Mouse (Mus musculus) MEL (cell line): ENCODE measurements around the gene Eri2. TPM values are rescaled to one million over a fixed set of nuclear protein-coding genes. Genes with fewer than 3 reads are reported as not detected.

Experiments
- DNase-seq: peaks from one replicate; pipeline ENCODE4 v3.0.0; 2011; ENCODE audit warnings: low read depth, low spot score
- H3K27ac ChIP-seq: 2 replicates; pipeline ENCODE4 v1.5.1; 2012; ENCODE audit warnings: low read depth, mild to moderate bottlenecking, control low read depth, low read length, moderate library complexity; ENCODE audit not compliant: control insufficient read depth
- H3K27me3 ChIP-seq, 2 experiments: fragments of 150-350 bp in 1 of 2; sonication (generic) in 1 of 2; 2 replicates each; pipeline ENCODE4 v1.6.1; 2012; ENCODE audit warnings: low read length in 2 of 2, mild to moderate bottlenecking in 2 of 2, improper control_type of control experiment in 1 of 2, moderate library complexity in 1 of 2; ENCODE audit not compliant: insufficient read depth in 2 of 2, control insufficient read depth in 1 of 2
- H3K36me3 ChIP-seq, 2 experiments: 2 replicates each; pipeline ENCODE4 v1.6.1; 2012 to 2014; ENCODE audit warnings: low read length in 2 of 2, improper control_type of control experiment in 1 of 2, inconsistent platforms in 1 of 2, mild to moderate bottlenecking in 1 of 2; ENCODE audit not compliant: insufficient read depth in 2 of 2, control insufficient read depth in 1 of 2
- H3K4me1 ChIP-seq, 2 experiments: fragments of 150-350 bp in 1 of 2; sonication (generic) in 1 of 2; 2 replicates each; pipeline ENCODE4 v1.6.1; 2012; ENCODE audit warnings: low read length in 2 of 2, improper control_type of control experiment in 1 of 2, mild to moderate bottlenecking in 1 of 2; ENCODE audit not compliant: insufficient read depth in 2 of 2, control insufficient read depth in 1 of 2
- H3K4me3 ChIP-seq, 2 experiments: fragments of 150-350 bp in 1 of 2; sonication (generic) in 1 of 2; 2 replicates each; pipeline ENCODE4 v1.5.1; 2012; ENCODE audit warnings: low read depth in 2 of 2, low read length in 2 of 2, mild to moderate bottlenecking in 2 of 2, moderate library complexity in 2 of 2, control low read depth in 1 of 2, improper control_type of control experiment in 1 of 2; ENCODE audit not compliant: control insufficient read depth in 1 of 2, insufficient read depth in 1 of 2
- H3K79me2 ChIP-seq: 2 replicates; pipeline ENCODE4 v1.6.1; 2012; ENCODE audit warnings: mild to moderate bottlenecking, low read length, moderate library complexity; ENCODE audit not compliant: control insufficient read depth, poor library complexity, insufficient read depth
- H3K9ac ChIP-seq: 2 replicates; pipeline ENCODE4 v1.6.1; 2012; ENCODE audit warnings: low read depth, mild to moderate bottlenecking, control low read depth, low read length, moderate library complexity; ENCODE audit not compliant: control insufficient read depth, poor library complexity, severe bottlenecking
- H3K9me3 ChIP-seq: fragments of 150-350 bp; sonication (generic); replicated peaks from 2 replicates; pipeline ENCODE4 v1.6.1; 2012; ENCODE audit warnings: mild to moderate bottlenecking, low read length, improper control_type of control experiment, moderate library complexity; ENCODE audit not compliant: insufficient read depth
- CHD1 ChIP-seq: IDR thresholded peaks from 2 replicates; pipeline ENCODE4 v1.6.1; 2012; ENCODE audit warnings: low read depth, mild to moderate bottlenecking, inconsistent platforms, low read length, improper control_type of control experiment
- CHD2 ChIP-seq: IDR thresholded peaks from 2 replicates; pipeline ENCODE4 v1.6.1; 2011; ENCODE audit warnings: low read length, improper control_type of control experiment
- ELF1 ChIP-seq: IDR thresholded peaks from 2 replicates; pipeline ENCODE4 v1.6.1; 2014; ENCODE audit warnings: low read depth, mild to moderate bottlenecking, inconsistent platforms, low read length, improper control_type of control experiment, moderate library complexity
- EP300 ChIP-seq, 2 experiments: IDR thresholded peaks; 2 replicates each; pipeline ENCODE4 v1.6.1; 2011; ENCODE audit warnings: improper control_type of control experiment in 2 of 2, low read length in 2 of 2, low read depth in 1 of 2, mild to moderate bottlenecking in 1 of 2
- GABPA ChIP-seq: IDR thresholded peaks from 2 replicates; pipeline ENCODE4 v1.6.1; 2012; ENCODE audit warnings: low read depth, mild to moderate bottlenecking, inconsistent platforms, low read length, improper control_type of control experiment, moderate library complexity
- HCFC1 ChIP-seq: IDR thresholded peaks from 2 replicates; pipeline ENCODE4 v1.6.1; 2012; ENCODE audit warnings: low read depth, mild to moderate bottlenecking, inconsistent platforms, low read length, improper control_type of control experiment, moderate library complexity
- JUND ChIP-seq: IDR thresholded peaks from 2 replicates; pipeline ENCODE4 v1.6.1; 2011; ENCODE audit warnings: low read depth, mild to moderate bottlenecking, improper control_type of control experiment, low read length
- MYB ChIP-seq: IDR thresholded peaks from 2 replicates; pipeline ENCODE4 v1.6.1; 2011; ENCODE audit warnings: mild to moderate bottlenecking, low read depth, low read length, improper control_type of control experiment
- POLR2A ChIP-seq, 2 experiments: IDR thresholded peaks; 2 replicates each; pipeline ENCODE4 v1.6.1; 2011 to 2012; ENCODE audit warnings: low read length in 2 of 2, mild to moderate bottlenecking in 2 of 2, control low read depth in 1 of 2, improper control_type of control experiment in 1 of 2, low read depth in 1 of 2, moderate library complexity in 1 of 2; ENCODE audit not compliant: control insufficient read depth in 1 of 2, insufficient read depth in 1 of 2, poor library complexity in 1 of 2
- POLR2AphosphoS2 ChIP-seq: IDR thresholded peaks from 2 replicates; pipeline ENCODE4 v1.6.1; 2011; ENCODE audit warnings: low read length, improper control_type of control experiment
- POLR2AphosphoS5 ChIP-seq: IDR thresholded peaks from 2 replicates; pipeline ENCODE4 v1.6.1; 2012; ENCODE audit warnings: low read depth, borderline replicate concordance, mild to moderate bottlenecking, inconsistent platforms, low read length, moderate library complexity, mixed read lengths
- RAD21 ChIP-seq: IDR thresholded peaks from 2 replicates; pipeline ENCODE4 v1.6.1; 2011; ENCODE audit warnings: mild to moderate bottlenecking, low read depth, low read length, improper control_type of control experiment
- SIN3A ChIP-seq: IDR thresholded peaks from 2 replicates; pipeline ENCODE4 v1.6.1; 2012; ENCODE audit warnings: low read length, improper control_type of control experiment, inconsistent platforms
- SMC3 ChIP-seq: IDR thresholded peaks from 2 replicates; pipeline ENCODE4 v1.6.1; 2011; ENCODE audit warnings: low read depth, low read length, improper control_type of control experiment
- UBTF ChIP-seq: IDR thresholded peaks from 2 replicates; pipeline ENCODE4 v1.6.1; 2012; ENCODE audit warnings: low read depth, mild to moderate bottlenecking, inconsistent platforms, low read length, improper control_type of control experiment, moderate library complexity, borderline replicate concordance; ENCODE audit not compliant: insufficient read depth
- ZC3H11A ChIP-seq: IDR thresholded peaks from 2 replicates; pipeline ENCODE4 v1.6.1; 2012; ENCODE audit warnings: low read depth, mild to moderate bottlenecking, inconsistent platforms, low read length, improper control_type of control experiment
- ZMIZ1 ChIP-seq: IDR thresholded peaks from 2 replicates; pipeline ENCODE4 v1.6.1; 2012; ENCODE audit warnings: low read depth, mild to moderate bottlenecking, inconsistent platforms, low read length, improper control_type of control experiment, moderate library complexity
- ZNF384 ChIP-seq: IDR thresholded peaks from 2 replicates; pipeline ENCODE4 v1.6.1; 2012; ENCODE audit warnings: low read depth, mild to moderate bottlenecking, inconsistent platforms, low read length, improper control_type of control experiment
- polyA plus RNA-seq, 2 experiments: library from polyadenylated mRNA; stranded (reverse) in 1 of 2; unstranded in 1 of 2; fragments of >175 nt in 1 of 2; fragments of >200 nt in 1 of 2; gene quantifications; 2 replicates each; pipeline versions ENCODE4 v1.2.1 to v1.2.4; 2012; ENCODE audit warnings: low replicate concordance in 2 of 2, low read depth in 1 of 2; ENCODE audit not compliant: insufficient read length in 2 of 2, insufficient read depth in 1 of 2, missing spikeins in 1 of 2
- total RNA-seq: library from RNA; depleted of rRNA; stranded (reverse); fragments of 300-350 nt; gene quantifications from 2 replicates; pipeline ENCODE4 v1.2.3, GENCODE M21; 2012

Gene Eri2
- total and polyA plus RNA-seq, 3 experiments: 9.4 to 11.0 TPM; not detected in 1

- no peak overlapping the region for H3K4me3 ChIP-seq
- DNase-seq: no peak
- H3K9me3 ChIP-seq: no peaks in the 10 kb centered on the region
- H3K9ac ChIP-seq: no peak overlapping the region
- H3K4me1 ChIP-seq: no peaks in the 10 kb centered on the region
- TF ChIP-seq ELF1 (no peak), SIN3A (no peak), SMC3 (no peak), POLR2A (IDR thresholded peaks at IDR 0.05; ENCODE audit: control insufficient read depth in 1 of 2, insufficient read depth in 1 of 2, low read depth in 1 of 2, low read length in 2 of 2, poor library complexity in 1 of 2) (no peak), POLR2AphosphoS2 (no peak), EP300 (IDR thresholded peaks at IDR 0.05; ENCODE audit: low read depth in 1 of 2, low read length in 2 of 2) (no peak), MYB (no peak), GABPA (no peak), JUND (no peak), ZMIZ1 (no peak), UBTF (no peak), RAD21 (no peak), CHD2 (no peak)
- no peaks in the 10 kb centered on the region for H3K27me3 ChIP-seq
- no peak overlapping the region for H3K27ac ChIP-seq
- no peaks in the 10 kb centered on the region for H3K79me2 ChIP-seq
- H3K36me3 ChIP-seq: no peaks in the 10 kb centered on the region
Observed at GRCm38 (mm10) chr7:119753696-119754095, 40.2 kb downstream of the Eri2 start.

GRCm38 (mm10) chr7:119749942-119750341 lies 43.9 kb downstream of the Eri2 start:
- no peak for TF ChIP-seq SIN3A
- TF ChIP-seq ZNF384: no peak
- no peak for TF ChIP-seq CHD1
- TF ChIP-seq JUND: no peak
- TF ChIP-seq POLR2AphosphoS5: no peak
- no peak for TF ChIP-seq ZC3H11A
- no peak for TF ChIP-seq HCFC1
- no peaks in the 10 kb centered on the region for H3K79me2 ChIP-seq
- H3K9ac ChIP-seq: no peak overlapping the region
- no peak overlapping the region for H3K4me3 ChIP-seq
- no peaks in the 10 kb centered on the region for H3K4me1 ChIP-seq
- H3K9me3 ChIP-seq: no peaks in the 10 kb centered on the region
- no peaks in the 10 kb centered on the region for H3K27me3 ChIP-seq
- DNase-seq: no peak
- H3K36me3 ChIP-seq: no peaks in the 10 kb centered on the region
- H3K27ac ChIP-seq: no peak overlapping the region
